Mouse (Mus musculus) C2C12 (cell line): ENCODE data around the gene Snrk. TPM values are rescaled to one million over a fixed set of nuclear protein-coding genes. Genes with fewer than 3 reads are reported as not detected.

Experiments
- H3K27me3 ChIP-seq: one replicate; pipeline ENCODE4 v1.6.1; 2011; ENCODE audit not compliant: control insufficient read depth, insufficient read depth, insufficient read length
- H3K36me3 ChIP-seq: one replicate; pipeline ENCODE4 v1.6.1; 2011; ENCODE audit not compliant: control insufficient read depth, insufficient read depth
- H3K4me3 ChIP-seq: one replicate; pipeline ENCODE4 v1.5.1; 2011; ENCODE audit warnings: mild to moderate bottlenecking, control low read depth; ENCODE audit not compliant: poor library complexity, insufficient read depth, severe bottlenecking
- H3K79me2 ChIP-seq: one replicate; pipeline ENCODE4 v1.6.1; 2011; ENCODE audit not compliant: control insufficient read depth, insufficient read depth
- H3K79me3 ChIP-seq: one replicate; pipeline ENCODE4 v1.6.1; 2011; ENCODE audit warnings: low read depth, control low read depth
- H3ac ChIP-seq: one replicate; pipeline ENCODE3; 2011; ENCODE audit warnings: low read depth; ENCODE audit not compliant: control insufficient read depth, insufficient read length
- CEBPB ChIP-seq: IDR thresholded peaks from one replicate; pipeline ENCODE4 v1.6.1; 2011; ENCODE audit warnings: low read depth, mild to moderate bottlenecking, control low read depth, moderate library complexity
- CTCF ChIP-seq: IDR thresholded peaks from one replicate; pipeline ENCODE4 v1.5.1; 2011; ENCODE audit not compliant: control insufficient read depth, insufficient read depth, insufficient read length
- FOSL1 ChIP-seq: IDR thresholded peaks from one replicate; pipeline ENCODE4 v1.8.0; 2011; ENCODE audit warnings: mild to moderate bottlenecking, low read length; ENCODE audit not compliant: poor library complexity, insufficient read depth, severe bottlenecking
- MAX ChIP-seq: IDR thresholded peaks from one replicate; pipeline ENCODE4 v1.6.1; 2011; ENCODE audit warnings: mild to moderate bottlenecking, control low read depth
- MYOD1 ChIP-seq: IDR thresholded peaks from one replicate; pipeline ENCODE4 v1.6.1; 2011; ENCODE audit warnings: low read depth; ENCODE audit not compliant: control insufficient read depth, insufficient read length
- MYOG ChIP-seq: IDR thresholded peaks from one replicate; pipeline ENCODE4 v1.6.1; 2011; ENCODE audit not compliant: control insufficient read depth, insufficient read length; ENCODE audit errors: extremely low read depth
- USF1 ChIP-seq: IDR thresholded peaks from one replicate; pipeline ENCODE4 v1.6.1; 2011; ENCODE audit warnings: low read depth, mild to moderate bottlenecking, control low read depth, moderate library complexity
- polyA plus RNA-seq: library from polyadenylated mRNA; unstranded; fragments of >200 nt; fragmentation: generic; extraction: Trizol; gene quantifications from one replicate; pipeline ENCODE4 v1.2.1, GENCODE M21; 2012; ENCODE audit warnings: missing spikeins

Gene Snrk
- polyA plus RNA-seq, 1 experiment = 9.8 TPM

DNA sequence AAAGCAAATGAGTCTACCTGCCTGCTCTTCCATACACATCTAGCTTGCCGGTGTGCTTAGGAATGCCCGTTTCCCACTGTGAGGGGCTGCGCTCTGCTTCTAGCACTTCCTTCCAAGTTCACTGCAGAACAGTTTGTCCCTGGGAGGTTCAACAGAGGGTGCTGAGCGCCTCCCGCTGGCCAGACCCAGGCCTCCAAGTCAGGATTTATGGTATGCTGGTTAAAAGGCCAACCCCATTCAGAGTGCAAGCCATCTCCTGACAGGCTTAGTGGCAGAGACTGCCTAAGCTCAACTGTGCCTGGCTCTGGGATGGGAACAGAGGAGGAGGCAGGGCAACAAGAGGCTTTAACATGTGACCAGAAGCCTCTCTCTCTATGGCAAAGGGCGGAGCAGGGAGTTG lies 82.2 kb downstream of the Snrk start:
- Histone ChIP-seq H3K36me3 (no peaks in the 10 kb centered on the region), H3K27me3 (no peaks in the 10 kb centered on the region), H3K4me3 (no peak overlapping the region), H3ac (no peak overlapping the region), H3K79me2 (no peaks in the 10 kb centered on the region), H3K79me3 (no peaks in the 10 kb centered on the region)
- TF ChIP-seq CTCF (peak; percentile 39), MYOG (no peak)

DNA sequence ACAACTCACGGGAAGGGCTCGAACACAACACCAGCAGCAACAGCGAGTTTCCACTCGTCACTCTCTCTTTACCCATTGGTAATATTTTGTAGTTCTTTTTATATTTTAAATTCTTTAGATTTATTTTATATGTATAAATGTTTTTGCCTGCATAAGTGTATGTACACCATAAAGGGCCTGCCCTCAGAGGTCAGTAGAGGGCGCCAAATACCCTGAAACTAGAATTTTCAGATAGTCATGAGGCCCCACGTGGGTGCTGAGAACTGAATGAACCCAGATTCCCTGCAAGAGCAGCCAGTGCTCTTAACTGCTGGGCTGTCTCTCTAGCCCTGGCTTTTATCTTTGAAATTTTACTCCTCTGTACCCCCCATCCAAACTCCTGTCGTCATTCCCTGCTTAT lies 87.4 kb downstream of the Snrk start:
- TF ChIP-seq CEBPB (no peak), USF1 (no peak), MYOD1 (no peak), MAX (no peak), CTCF (no peak), FOSL1 (no peak), MYOG (no peak)
- H3K79me3 ChIP-seq = no peaks in the 10 kb centered on the region
- no peak overlapping the region for H3ac ChIP-seq
- H3K27me3 ChIP-seq = no peaks in the 10 kb centered on the region
- no peak overlapping the region for H3K4me3 ChIP-seq
- H3K79me2 ChIP-seq = no peaks in the 10 kb centered on the region
- no peaks in the 10 kb centered on the region for H3K36me3 ChIP-seq

GRCm38 (mm10) chr9:122205543-122206200 lies 88.6 kb downstream of the Snrk start:
- Histone ChIP-seq H3K79me2 (no peaks in the 10 kb centered on the region), H3K4me3 (no peak overlapping the region), H3K79me3 (no peaks in the 10 kb centered on the region), H3K27me3 (no peaks in the 10 kb centered on the region), H3ac (no peak overlapping the region), H3K36me3 (no peaks in the 10 kb centered on the region)
- TF ChIP-seq CEBPB (no peak), MAX (no peak), CTCF (no peak), USF1 (no peak), MYOD1 (no peak), MYOG (no peak), FOSL1 (no peak)

DNA sequence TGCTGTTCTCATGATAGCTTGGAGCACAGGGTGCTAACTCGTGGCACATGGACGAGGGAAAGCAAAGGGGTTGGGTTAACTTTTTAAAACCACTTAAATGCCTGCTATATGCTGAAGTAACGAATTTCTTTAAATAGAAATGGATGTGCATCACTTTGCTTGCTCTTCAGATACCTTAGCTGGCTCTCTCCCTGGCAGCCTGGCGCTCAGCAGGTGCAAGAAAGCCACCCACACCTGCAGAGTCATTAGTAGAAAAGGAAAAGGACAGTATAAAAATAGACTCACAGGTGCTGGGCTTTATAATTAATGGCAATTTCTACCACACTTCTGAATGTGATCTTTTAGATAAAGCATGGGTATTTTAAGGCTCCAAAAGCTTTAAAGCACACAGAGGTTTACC lies 91.2 kb downstream of the Snrk start:
- Histone ChIP-seq H3ac (no peak overlapping the region), H3K36me3 (no peaks in the 10 kb centered on the region), H3K79me2 (no peaks in the 10 kb centered on the region), H3K4me3 (no peak overlapping the region), H3K79me3 (no peaks in the 10 kb centered on the region), H3K27me3 (no peaks in the 10 kb centered on the region)
- no peak for TF ChIP-seq USF1
- TF ChIP-seq FOSL1 = no peak
- no peak for TF ChIP-seq MYOD1
- TF ChIP-seq CTCF = no peak
- no peak for TF ChIP-seq MYOG
- TF ChIP-seq CEBPB = no peak
- no peak for TF ChIP-seq MAX

- Histone ChIP-seq H3K4me3 (no peak overlapping the region), H3K27me3 (no peaks in the 10 kb centered on the region), H3K36me3 (no peaks in the 10 kb centered on the region), H3K79me3 (no peaks in the 10 kb centered on the region), H3K79me2 (no peaks in the 10 kb centered on the region), H3ac (no peak overlapping the region)
- TF ChIP-seq MYOD1 (no peak), MAX (no peak), FOSL1 (no peak), MYOG (no peak), USF1 (no peak), CEBPB (no peak)
Observed at GRCm38 (mm10) chr9:122215118-122215517, 98.1 kb downstream of the Snrk start.

DNA sequence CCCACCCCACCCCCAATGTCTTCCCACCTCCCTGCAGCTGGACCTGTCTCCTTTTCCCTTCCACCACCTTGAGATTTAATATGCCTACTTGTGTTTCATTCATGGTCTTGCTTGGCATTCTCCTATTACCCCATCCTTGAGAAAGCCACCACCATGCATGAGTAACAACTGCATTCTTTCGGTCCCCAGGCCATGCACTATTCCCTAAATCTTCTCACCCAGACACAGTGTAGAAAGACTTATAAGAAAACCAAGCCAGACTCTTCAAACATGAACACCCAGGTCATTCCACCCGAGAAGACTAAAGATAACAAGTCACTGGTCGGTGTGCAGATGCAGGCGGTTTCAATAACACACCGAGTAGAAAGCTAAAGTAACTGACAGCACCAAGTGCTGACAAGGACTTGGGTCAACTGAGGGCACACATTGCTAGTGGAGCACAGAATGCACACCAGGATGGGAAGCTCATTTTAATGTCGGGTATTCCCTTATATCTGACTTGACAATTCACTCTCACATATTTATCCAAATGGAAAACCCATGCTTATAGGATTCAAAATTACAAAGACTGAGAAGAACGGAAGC lies 100.0 kb downstream of the Snrk start:
- Histone ChIP-seq H3K27me3 (no peaks in the 10 kb centered on the region), H3K36me3 (no peaks in the 10 kb centered on the region), H3K79me3 (no peaks in the 10 kb centered on the region), H3ac (no peak overlapping the region), H3K79me2 (no peaks in the 10 kb centered on the region), H3K4me3 (no peak overlapping the region)
- no peak for TF ChIP-seq CEBPB
- TF ChIP-seq CTCF = no peak
- TF ChIP-seq MAX = no peak
- no peak for TF ChIP-seq USF1
- TF ChIP-seq MYOG = no peak
- no peak for TF ChIP-seq FOSL1
- no peak for TF ChIP-seq MYOD1

Other genes starting within 250 kb of the Snrk start
- not detected for gene Ackr2, start 218.9 kb upstream of the Snrk start, polyA plus RNA-seq
- gene Cyp8b1, start 201.0 kb upstream of the Snrk start, polyA plus RNA-seq = not detected
- not detected for gene Fam198a, start 166.3 kb upstream of the Snrk start, polyA plus RNA-seq
- gene Pomgnt2, start 120.2 kb upstream of the Snrk start, polyA plus RNA-seq = 2.4 TPM
- 36.0 TPM for gene Ano10, start 177.2 kb downstream of the Snrk start, polyA plus RNA-seq
- 22.3 TPM for gene Abhd5, start 234.3 kb downstream of the Snrk start, polyA plus RNA-seq